Mouse (Mus musculus): ENCODE data around the gene Col4a2. TPM values are rescaled to one million over a fixed set of nuclear protein-coding genes. Genes with fewer than 3 reads are reported as not detected.

The Col4a2 gene
- polyA plus RNA-seq, 1 experiment from 2014 or later, result 41.6 TPM

DNA sequence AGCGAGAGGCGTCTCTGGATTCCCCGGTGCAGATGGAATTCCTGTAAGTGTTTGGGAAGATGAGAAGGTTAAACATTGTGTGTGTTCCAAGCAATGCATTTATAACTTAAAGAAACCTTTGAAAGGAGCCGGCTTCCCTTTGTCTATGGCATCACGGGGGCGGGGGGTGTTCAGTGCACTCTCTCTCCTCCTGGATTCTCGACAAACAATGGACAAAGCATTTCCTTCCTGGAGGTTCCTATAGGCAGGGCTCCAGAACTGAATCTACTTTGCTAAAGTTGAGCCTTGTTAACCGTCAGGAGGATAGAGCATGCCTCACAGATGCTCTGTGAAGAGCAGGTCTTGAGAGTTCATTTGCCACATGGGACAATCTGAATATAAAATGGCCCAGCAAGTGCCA is 87.1 kb downstream of the Col4a2 start:
- H3K4me3 ChIP-seq, result no peak overlapping the region
- no peak overlapping the region for H3K9ac ChIP-seq
- ATAC-seq (ENCODE audit: low FRiP score), result no peak
- no peaks in the 10 kb centered on the region for H3K9me3 ChIP-seq
- H3K4me1 ChIP-seq (replicated peaks), result 0 out of 2 replicates have a peak, but pooled peaks cover 5% of the 10 kb centered on the region
- WGBS, result 13% methylated on average over 8 of the region's 8 CpGs
- H3K27ac ChIP-seq, result 0 out of 2 replicates have a peak overlapping the region, but pooled peaks have one; percentile 35
- H3K27me3 ChIP-seq, result no peaks in the 10 kb centered on the region
- no peak overlapping the region for H3K4me2 ChIP-seq
- no peaks in the 10 kb centered on the region for H3K36me3 ChIP-seq

DNA sequence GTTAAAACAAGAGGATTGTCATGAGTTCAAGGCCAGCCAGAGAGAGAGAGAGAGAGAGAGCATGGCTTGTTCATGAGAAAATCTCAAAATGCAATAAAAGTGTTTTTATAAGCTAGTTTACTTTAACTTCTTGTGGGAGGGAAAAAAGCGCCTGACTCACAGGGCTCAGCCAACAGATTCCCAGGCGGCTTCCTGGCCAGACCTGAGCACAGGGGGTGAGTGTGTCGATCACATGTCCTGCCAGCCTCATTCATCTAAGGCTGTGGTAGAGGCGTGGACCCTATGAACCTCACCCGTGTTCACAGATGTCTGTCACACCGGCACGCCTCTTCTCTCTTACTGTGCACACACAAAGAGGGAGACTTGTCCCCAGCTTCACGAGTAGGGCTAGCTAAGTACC is 87.6 kb downstream of the Col4a2 start:
- Histone ChIP-seq H3K36me3 (no peaks in the 10 kb centered on the region), H3K4me1 (replicated peaks) (0 out of 2 replicates have a peak, but pooled peaks cover 5% of the 10 kb centered on the region), H3K4me2 (no peak overlapping the region), H3K4me3 (no peak overlapping the region), H3K9me3 (no peaks in the 10 kb centered on the region), H3K9ac (no peak overlapping the region), H3K27ac (no peak overlapping the region), H3K27me3 (no peaks in the 10 kb centered on the region)
- no peak for ATAC-seq (ENCODE audit: low FRiP score)
- 79% methylated on average over 8 of the region's 8 CpGs for WGBS

DNA sequence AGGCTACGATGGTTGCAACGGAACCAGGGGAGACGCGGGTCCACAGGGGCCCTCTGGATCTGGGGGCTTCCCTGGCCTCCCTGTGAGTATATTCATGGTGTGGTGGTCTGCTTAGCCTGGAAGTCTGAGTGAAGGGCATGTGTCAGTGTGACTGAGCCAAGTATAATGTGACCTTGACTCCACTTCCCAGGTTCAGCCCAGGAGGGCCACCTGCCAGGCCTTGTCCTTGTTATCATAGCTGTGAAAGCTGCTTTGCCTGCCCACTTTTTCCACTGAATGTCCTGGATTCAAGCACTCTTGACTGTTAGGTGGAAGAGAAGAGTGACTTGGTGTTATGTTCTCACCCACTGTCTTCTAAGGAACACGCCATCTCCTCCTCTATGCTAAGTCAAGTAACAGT is 88.6 kb downstream of the Col4a2 start:
- Histone ChIP-seq H3K36me3 (no peaks in the 10 kb centered on the region), H3K4me2 (no peak overlapping the region), H3K9ac (no peak overlapping the region), H3K4me3 (no peak overlapping the region), H3K27ac (no peak overlapping the region), H3K9me3 (no peaks in the 10 kb centered on the region), H3K4me1 (replicated peaks) (peaks cover 13% of the 10 kb centered on the region), H3K27me3 (no peaks in the 10 kb centered on the region)
- no peak for ATAC-seq (ENCODE audit: low FRiP score)
- WGBS, result 94% methylated on average over 5 of the region's 5 CpGs

DNA sequence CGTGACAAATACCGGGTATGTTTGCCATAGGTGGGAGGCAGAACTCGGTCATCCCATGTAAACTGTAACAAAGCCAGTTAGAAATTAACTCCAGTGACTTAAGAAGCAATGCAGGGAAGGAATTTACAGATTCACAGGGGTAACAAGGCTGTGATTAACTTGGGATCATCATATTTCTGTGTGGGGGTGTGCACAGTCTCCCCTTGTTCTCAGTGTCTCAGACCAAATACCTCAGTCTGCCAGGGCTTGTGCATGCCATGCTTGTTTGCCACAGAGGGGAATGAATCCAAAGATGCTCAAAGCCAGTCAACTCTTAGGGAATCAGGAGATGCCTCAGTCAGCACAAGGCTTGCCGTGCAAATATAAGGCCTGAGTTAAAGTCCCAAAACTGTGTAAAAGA is 89.6 kb downstream of the Col4a2 start:
- H3K27me3 ChIP-seq, result no peaks in the 10 kb centered on the region
- H3K4me1 ChIP-seq (replicated peaks), result peaks cover 14% of the 10 kb centered on the region
- no peak overlapping the region for H3K4me3 ChIP-seq
- H3K9ac ChIP-seq, result no peak overlapping the region
- H3K4me2 ChIP-seq, result no peak overlapping the region
- H3K27ac ChIP-seq, result no peak overlapping the region
- WGBS, result 88% methylated on average over 4 of the region's 4 CpGs
- ATAC-seq (ENCODE audit: low FRiP score), result no peak
- H3K36me3 ChIP-seq, result no peaks in the 10 kb centered on the region
- H3K9me3 ChIP-seq, result no peaks in the 10 kb centered on the region

DNA sequence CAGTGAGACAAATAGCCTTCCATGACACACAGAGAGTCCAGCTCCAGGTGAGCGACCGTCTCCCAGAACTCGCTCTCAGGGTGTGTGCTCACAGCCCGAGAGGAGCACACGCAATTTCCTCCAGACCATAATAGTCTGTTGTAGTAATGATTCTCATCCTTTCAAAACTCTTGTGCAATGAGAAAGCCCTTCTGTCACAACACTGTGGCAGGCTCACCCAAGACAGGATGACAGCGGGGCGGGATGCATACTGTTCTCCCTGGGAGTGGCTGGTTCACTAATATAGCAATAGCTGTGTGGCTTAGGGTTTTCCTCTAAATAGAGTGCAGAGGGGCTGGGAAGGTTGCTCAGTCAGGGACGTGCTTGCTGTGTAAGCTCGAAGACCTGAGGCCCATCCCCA is 91.2 kb downstream of the Col4a2 start:
- no peak overlapping the region for H3K4me3 ChIP-seq
- no peak overlapping the region for H3K27ac ChIP-seq
- no peak overlapping the region for H3K4me2 ChIP-seq
- WGBS, result 91% methylated on average over 9 of the region's 9 CpGs
- H3K36me3 ChIP-seq, result no peaks in the 10 kb centered on the region
- no peak for ATAC-seq (ENCODE audit: low FRiP score)
- peaks cover 14% of the 10 kb centered on the region for H3K4me1 ChIP-seq (replicated peaks)
- H3K27me3 ChIP-seq, result no peaks in the 10 kb centered on the region
- H3K9ac ChIP-seq, result no peak overlapping the region
- H3K9me3 ChIP-seq, result no peaks in the 10 kb centered on the region

DNA sequence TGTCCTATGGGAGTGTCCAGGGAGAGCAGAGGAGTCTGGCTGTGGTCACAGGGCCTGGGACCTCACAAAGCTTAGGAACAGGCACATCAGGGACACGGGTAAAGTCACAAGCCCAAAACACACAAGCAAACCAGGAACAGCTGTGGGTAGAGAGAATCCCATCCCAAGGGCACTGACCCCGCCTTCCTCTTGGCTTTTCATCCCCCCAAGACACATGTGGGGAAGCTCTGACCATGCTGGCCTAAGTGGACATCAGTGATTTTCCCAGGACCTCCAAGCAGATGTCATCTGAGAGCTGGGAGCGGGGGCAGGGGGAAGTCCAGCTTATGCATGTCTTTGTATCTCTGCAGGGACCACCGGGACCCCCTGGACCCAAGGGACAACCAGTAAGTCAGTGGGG is 92.0 kb downstream of the Col4a2 start:
- ATAC-seq (ENCODE audit: low FRiP score), result no peak
- no peak overlapping the region for H3K4me3 ChIP-seq
- 69% methylated on average over 4 of the region's 4 CpGs for WGBS
- peaks cover 12% of the 10 kb centered on the region for H3K4me1 ChIP-seq (replicated peaks)
- H3K27ac ChIP-seq, result no peak overlapping the region
- no peaks in the 10 kb centered on the region for H3K36me3 ChIP-seq
- no peak overlapping the region for H3K4me2 ChIP-seq
- H3K27me3 ChIP-seq, result no peaks in the 10 kb centered on the region
- no peak overlapping the region for H3K9ac ChIP-seq
- H3K9me3 ChIP-seq, result no peaks in the 10 kb centered on the region

DNA sequence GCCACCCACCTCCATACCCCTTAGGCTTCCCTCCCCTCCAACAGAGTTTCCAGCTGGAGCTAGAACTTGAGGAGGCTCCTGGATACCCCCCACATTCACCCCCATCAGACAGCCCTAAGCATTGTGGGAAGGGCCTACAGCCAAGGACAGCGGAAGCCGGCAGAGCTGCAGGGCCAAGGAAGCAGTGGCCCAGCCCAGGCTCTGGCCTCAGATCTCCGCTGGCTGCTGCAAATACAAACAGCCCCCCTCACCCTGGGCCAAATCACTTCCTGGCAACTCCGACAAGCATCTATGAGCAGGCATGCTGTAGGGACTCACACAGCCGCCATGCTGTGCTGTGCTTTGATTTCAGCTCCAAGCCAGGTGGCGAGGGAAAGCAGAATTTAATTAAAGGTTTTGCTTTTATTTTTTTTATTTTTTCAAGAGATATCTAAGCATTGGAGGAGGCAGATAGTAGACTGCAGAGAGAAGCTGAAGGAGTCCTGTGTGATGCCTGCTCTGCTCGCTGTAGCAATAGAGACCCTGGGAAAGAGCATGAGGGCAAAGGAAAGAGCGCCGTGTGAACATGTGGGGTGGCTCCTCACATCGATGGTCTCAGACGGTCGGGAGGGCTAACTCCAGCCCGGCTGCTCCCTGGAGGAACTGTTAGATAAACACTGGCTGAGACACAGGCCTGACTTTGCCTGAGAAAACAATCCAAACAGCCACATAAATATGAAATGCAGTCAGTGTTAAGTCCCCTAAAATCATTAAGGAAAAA is 93.3 kb downstream of the Col4a2 start:
- WGBS, result 59% methylated on average over 13 of the region's 13 CpGs
- Histone ChIP-seq H3K9ac (no peak overlapping the region), H3K4me1 (replicated peaks) (peaks cover 9% of the 10 kb centered on the region), H3K36me3 (no peaks in the 10 kb centered on the region), H3K27ac (0 out of 2 replicates have a peak overlapping the region, but pooled peaks have one; percentile 23), H3K4me2 (no peak overlapping the region), H3K27me3 (no peaks in the 10 kb centered on the region), H3K4me3 (no peak overlapping the region), H3K9me3 (no peaks in the 10 kb centered on the region)
- peak; percentile 75 for ATAC-seq (ENCODE audit: low FRiP score)

DNA sequence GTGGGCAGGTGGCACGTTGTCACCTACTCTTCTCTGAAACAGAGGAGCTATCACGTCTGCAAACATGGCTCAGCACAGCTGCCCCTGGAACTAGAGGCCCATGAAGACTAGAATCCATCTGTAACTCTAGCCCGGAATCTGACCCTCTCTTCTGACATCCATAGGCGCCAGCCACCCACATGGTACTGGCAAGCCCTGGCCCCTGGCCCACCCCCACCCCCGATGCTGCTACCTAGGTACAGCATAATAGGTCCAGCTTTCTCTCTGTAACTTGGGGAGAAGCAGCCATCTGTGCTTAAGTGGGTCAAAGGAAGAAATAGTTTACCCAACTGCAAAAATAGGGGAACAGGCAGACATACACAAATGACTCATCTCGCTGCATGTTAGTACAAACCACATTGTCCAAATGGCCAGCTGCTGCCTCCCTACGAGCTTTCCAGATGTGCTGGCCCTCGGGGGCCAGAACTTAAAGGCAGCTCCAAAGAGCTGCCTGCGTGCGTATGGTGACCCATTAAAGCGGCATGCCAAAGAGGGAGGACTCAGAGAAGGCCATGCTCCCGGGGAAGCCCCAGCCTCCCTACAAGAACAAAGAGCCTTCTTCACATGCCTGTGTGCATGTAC is 99.0 kb downstream of the Col4a2 start:
- Histone ChIP-seq H3K4me3 (no peak overlapping the region), H3K36me3 (no peaks in the 10 kb centered on the region), H3K9ac (no peak overlapping the region), H3K4me1 (replicated peaks) (peaks cover 28% of the 10 kb centered on the region), H3K27me3 (no peaks in the 10 kb centered on the region), H3K9me3 (no peaks in the 10 kb centered on the region), H3K27ac (peak overlapping the region; percentile 19; the same call in 1 of the 2 replicates), H3K4me2 (no peak overlapping the region)
- 58% methylated on average over 12 of the region's 12 CpGs for WGBS
- ATAC-seq (ENCODE audit: low FRiP score), result no peak

DNA sequence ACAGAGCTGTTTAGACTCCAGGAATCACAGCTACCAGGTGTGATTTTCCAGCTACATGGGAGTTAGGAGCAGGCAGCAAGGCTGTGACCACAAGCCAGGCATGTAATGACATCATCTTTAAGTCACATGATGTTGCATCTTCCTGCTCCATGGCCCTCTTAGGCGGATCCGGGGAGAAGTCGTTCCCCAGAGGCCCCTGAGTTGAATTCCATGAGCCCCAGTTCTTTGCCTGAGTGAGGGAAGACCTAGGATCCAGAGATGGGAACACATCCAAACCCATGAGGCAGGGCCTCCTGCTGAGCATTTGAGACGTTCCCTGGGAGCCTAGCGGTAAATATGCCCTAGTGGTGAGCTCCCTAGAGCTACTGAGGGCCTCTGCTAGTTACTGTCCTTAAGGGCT is 99.8 kb downstream of the Col4a2 start:
- 72% methylated on average over 5 of the region's 5 CpGs for WGBS
- no peaks in the 10 kb centered on the region for H3K27me3 ChIP-seq
- peak overlapping the region; percentile 19; the same call in 1 of the 2 replicates for H3K27ac ChIP-seq
- no peak; the same call in 1 of the 2 replicates for ATAC-seq (ENCODE audit: low FRiP score)
- no peak overlapping the region for H3K9ac ChIP-seq
- no peak overlapping the region for H3K4me2 ChIP-seq
- H3K36me3 ChIP-seq, result no peaks in the 10 kb centered on the region
- no peaks in the 10 kb centered on the region for H3K9me3 ChIP-seq
- H3K4me1 ChIP-seq (replicated peaks), result peaks cover 28% of the 10 kb centered on the region
- no peak overlapping the region for H3K4me3 ChIP-seq

DNA sequence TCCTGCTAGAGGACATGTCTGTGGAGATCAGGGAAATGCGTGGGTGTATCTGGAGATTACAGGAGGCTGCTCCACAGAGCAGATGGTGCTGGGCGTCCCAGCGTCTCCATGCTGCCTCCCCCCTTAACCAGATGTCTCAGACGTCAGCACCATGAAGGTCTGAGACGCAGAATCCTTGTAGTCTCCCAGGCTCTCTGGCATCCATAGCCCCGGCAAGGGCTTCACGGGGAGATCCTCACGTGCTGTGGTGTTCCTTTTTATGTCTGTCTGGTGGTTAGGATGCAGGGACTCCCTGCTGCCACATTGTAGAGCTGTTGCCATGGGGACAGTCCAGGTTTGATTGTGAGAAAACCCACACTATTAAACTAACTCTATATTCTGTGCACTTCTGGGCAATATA is 101.7 kb downstream of the Col4a2 start:
- H3K36me3 ChIP-seq, result no peaks in the 10 kb centered on the region
- H3K4me2 ChIP-seq, result no peak overlapping the region
- no peaks in the 10 kb centered on the region for H3K9me3 ChIP-seq
- 13% methylated on average over 8 of the region's 8 CpGs for WGBS
- H3K9ac ChIP-seq, result no peak overlapping the region; the same call in 1 of the 2 replicates
- H3K27me3 ChIP-seq, result no peaks in the 10 kb centered on the region
- H3K27ac ChIP-seq, result no peak overlapping the region
- H3K4me1 ChIP-seq (replicated peaks), result peaks cover 30% of the 10 kb centered on the region
- H3K4me3 ChIP-seq, result no peak overlapping the region
- peak; percentile 60 for ATAC-seq (ENCODE audit: low FRiP score)

DNA sequence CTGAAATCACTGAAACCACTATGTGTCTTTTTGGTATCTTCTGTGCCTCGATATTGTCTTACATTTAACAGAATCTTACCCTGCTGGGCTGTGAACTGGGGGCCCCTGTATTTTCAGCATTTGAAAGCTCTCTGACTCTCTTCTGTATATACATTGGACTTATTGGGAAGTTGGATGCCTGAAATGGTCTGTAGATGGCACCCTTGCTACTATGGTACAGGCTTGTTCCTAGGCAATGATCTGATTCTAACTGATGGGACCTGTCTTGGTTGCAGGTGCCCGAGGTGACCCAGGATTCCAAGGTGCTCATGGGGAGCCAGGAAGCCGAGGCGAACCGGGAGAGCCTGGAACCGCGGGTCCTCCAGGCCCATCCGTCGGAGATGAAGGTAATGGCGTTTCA is 102.5 kb downstream of the Col4a2 start:
- H3K9ac ChIP-seq, result no peak overlapping the region
- no peak overlapping the region for H3K27ac ChIP-seq
- 88% methylated on average over 10 of the region's 10 CpGs for WGBS
- H3K36me3 ChIP-seq, result no peaks in the 10 kb centered on the region
- no peak overlapping the region for H3K4me3 ChIP-seq
- no peaks in the 10 kb centered on the region for H3K27me3 ChIP-seq
- H3K9me3 ChIP-seq, result no peaks in the 10 kb centered on the region
- peaks cover 30% of the 10 kb centered on the region for H3K4me1 ChIP-seq (replicated peaks)
- no peak for ATAC-seq (ENCODE audit: low FRiP score)
- no peak overlapping the region for H3K4me2 ChIP-seq

DNA sequence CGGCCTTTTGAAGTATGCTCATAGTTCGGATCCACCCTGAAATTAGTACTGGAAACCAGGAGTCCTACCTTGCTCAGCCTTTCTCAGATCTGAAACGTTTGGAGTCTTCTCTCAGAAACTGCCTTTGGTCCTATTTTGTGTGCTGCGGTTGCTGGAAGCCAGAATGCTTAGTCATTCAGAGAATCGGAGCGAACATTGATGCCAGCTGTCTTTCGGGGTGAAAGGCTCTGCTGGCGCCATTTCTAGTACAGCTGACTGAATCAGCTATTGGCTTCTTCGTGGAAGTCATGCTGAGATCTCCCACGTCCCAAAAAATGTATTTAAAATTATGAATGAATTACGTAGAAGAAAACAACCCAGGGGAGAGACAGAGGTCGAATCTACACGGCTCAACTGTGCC is 105.2 kb downstream of the Col4a2 start:
- no peak for ATAC-seq (ENCODE audit: low FRiP score)
- H3K9ac ChIP-seq, result no peak overlapping the region
- no peaks in the 10 kb centered on the region for H3K27me3 ChIP-seq
- H3K36me3 ChIP-seq, result no peaks in the 10 kb centered on the region
- H3K4me3 ChIP-seq, result no peak overlapping the region
- 65% methylated on average over 13 of the region's 13 CpGs for WGBS
- peaks cover 17% of the 10 kb centered on the region for H3K4me1 ChIP-seq (replicated peaks)
- H3K27ac ChIP-seq, result no peak overlapping the region
- H3K4me2 ChIP-seq, result no peak overlapping the region
- no peaks in the 10 kb centered on the region for H3K9me3 ChIP-seq

DNA sequence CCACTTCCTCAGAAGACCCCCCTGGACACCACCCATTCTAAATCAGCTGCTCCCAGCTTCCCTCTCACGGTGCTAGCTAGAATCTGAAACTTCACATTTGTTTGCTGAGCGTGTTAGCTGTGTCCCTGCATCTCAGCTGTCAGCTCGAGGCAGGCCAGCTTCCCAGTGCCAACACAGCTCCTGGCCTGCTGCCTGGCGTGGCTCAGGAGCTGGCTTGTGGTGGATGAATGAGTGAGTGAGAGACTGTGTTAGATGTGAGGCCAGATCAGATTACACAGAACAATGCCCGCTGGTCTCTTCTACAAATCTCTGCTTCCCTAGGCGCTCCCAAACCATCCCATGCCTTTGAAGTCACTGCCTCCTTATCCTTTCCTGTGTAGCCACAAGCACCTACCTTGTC is 106.6 kb downstream of the Col4a2 start:
- WGBS, result 37% methylated on average over 6 of the region's 6 CpGs
- no peaks in the 10 kb centered on the region for H3K36me3 ChIP-seq
- H3K9me3 ChIP-seq, result no peaks in the 10 kb centered on the region
- H3K4me2 ChIP-seq, result no peak overlapping the region
- peak; percentile 80 for ATAC-seq (ENCODE audit: low FRiP score)
- H3K4me1 ChIP-seq (replicated peaks), result peaks cover 9% of the 10 kb centered on the region
- no peaks in the 10 kb centered on the region for H3K27me3 ChIP-seq
- no peak overlapping the region for H3K9ac ChIP-seq
- no peak overlapping the region for H3K4me3 ChIP-seq
- H3K27ac ChIP-seq, result 0 out of 2 replicates have a peak overlapping the region, but pooled peaks have one; percentile 5

Measured in hindbrain, embryonic 13.5 days (tissue).